In genomic region chr10:4120708-4121107, GRCm38 (mm10) we compare ENCODE assay signal across 10 mouse cellular contexts.
DNase-seq lines count a peak whose midpoint lies in the region; ATAC-seq and TF ChIP-seq lines count a peak whose summit lies in the region.
"Had no signal": no experiment of that assay in that cellular context is flagged by ENCODE, and none has a peak within 500 bp of the region (broad histone marks: within the 10 kb centered on the region; RNA-seq: fewer than 3 reads in every experiment).

No protein-coding gene starts in this region.

- no peak overlapping the region for H3K9ac ChIP-seq in intestine, postnatal 0 days (ENCODE audit: low read depth, low read length)
- H3K9ac ChIP-seq: embryonic facial prominence, embryonic 15.5 days; neural tube, embryonic 12.5 days had no signal

- ATAC-seq in intestine, postnatal 0 days = no peak
- ATAC-seq in megakaryocyte, adult 5-6 weeks (ENCODE audit: poor library complexity, severe bottlenecking) = peak; percentile 78
- no peak for ATAC-seq in monocyte, adult 5-6 weeks (replicated peaks; ENCODE audit: insufficient number of reproducible peaks, low FRiP score, low TSS enrichment, poor library complexity, severe bottlenecking)

- no peaks in the 10 kb centered on the region for H3K36me3 ChIP-seq in intestine, postnatal 0 days (ENCODE audit: control insufficient read depth, insufficient read depth)
- H3K36me3 ChIP-seq: embryonic facial prominence, embryonic 15.5 days; neural tube, embryonic 12.5 days had no signal

- no peaks in the 10 kb centered on the region for H3K4me1 ChIP-seq in intestine, postnatal 0 days (replicated peaks; ENCODE audit: control insufficient read depth, insufficient read depth, low read length)

- no peaks in the 10 kb centered on the region for H3K27me3 ChIP-seq in intestine, postnatal 0 days (replicated peaks; ENCODE audit: control insufficient read depth, insufficient read depth, low read length)
- H3K27me3 ChIP-seq: embryonic facial prominence, embryonic 15.5 days; neural tube, embryonic 12.5 days had no signal

- 49% methylated on average over 10 of the region's 10 CpGs for WGBS in intestine, postnatal 0 days

- peak; percentile 55 for DNase-seq in adrenal gland, adult 2 months
- DNase-seq in adrenal gland, adult 18-20 months (ENCODE audit: low spot score in 2 of 2) = no peak
- DNase-seq in gastrocnemius, adult 8-10 months (ENCODE audit: low spot score in 2 of 2) = peak; percentile 25 to 58
- DNase-seq in cerebellum, postnatal 4 days (ENCODE audit: low spot score in 2 of 2) = no peak
- no peak for DNase-seq in frontal cortex, postnatal 25 days (ENCODE audit: low spot score in 2 of 2)

- H3K4me3 ChIP-seq in intestine, postnatal 0 days (ENCODE audit: low read depth, low read length) = no peak overlapping the region
- H3K4me3 ChIP-seq: embryonic facial prominence, embryonic 15.5 days; neural tube, embryonic 12.5 days had no signal

- no peak overlapping the region for H3K27ac ChIP-seq in intestine, postnatal 0 days (ENCODE audit: low read depth, low read length)
- H3K27ac ChIP-seq: embryonic facial prominence, embryonic 15.5 days; neural tube, embryonic 12.5 days had no signal

- H3K4me2 ChIP-seq in intestine, postnatal 0 days (replicated peaks; ENCODE audit: low read depth) = no peak overlapping the region
- H3K4me2 ChIP-seq: embryonic facial prominence, embryonic 15.5 days; neural tube, embryonic 12.5 days had no signal

- TF ChIP-seq CTCF in intestine, postnatal 0 days (IDR thresholded peaks at IDR 0.05; ENCODE audit: low read depth) = peak; percentile 13; the same call in 1 of the 2 replicates

- no peaks in the 10 kb centered on the region for H3K9me3 ChIP-seq in intestine, postnatal 0 days (ENCODE audit: control insufficient read depth)
- H3K9me3 ChIP-seq: embryonic facial prominence, embryonic 15.5 days; neural tube, embryonic 12.5 days had no signal

Comparison
In these comparisons a context has a peak if more than half of its experiments do, and no peak if none do; other contexts are left out.
1. DNase-seq: peak in adrenal gland, adult 2 months (single experiment) and gastrocnemius, adult 8-10 months (2 of 2); none in adrenal gland, adult 18-20 months (0 of 2), cerebellum, postnatal 4 days (0 of 2) and frontal cortex, postnatal 25 days (0 of 2).